Mouse (Mus musculus) c-Kit-positive CD71-negative TER-119-negative erythroid progenitor cells, embryonic 14.5 days (primary cell): Measurements from ENCODE around the gene 9130019O22Rik.
"Not testable (repeated sequence)": the region's sequence is repeated elsewhere in the genome, so short reads cannot be mapped to it uniquely, and the experiment has no call there.

ENCODE experiments used
- DNase-seq: peaks from one replicate; pipeline ENCODE4 v3.0.0-alpha.2; 2013; ENCODE audit warnings: low read depth

9130019O22Rik gene

DNA sequence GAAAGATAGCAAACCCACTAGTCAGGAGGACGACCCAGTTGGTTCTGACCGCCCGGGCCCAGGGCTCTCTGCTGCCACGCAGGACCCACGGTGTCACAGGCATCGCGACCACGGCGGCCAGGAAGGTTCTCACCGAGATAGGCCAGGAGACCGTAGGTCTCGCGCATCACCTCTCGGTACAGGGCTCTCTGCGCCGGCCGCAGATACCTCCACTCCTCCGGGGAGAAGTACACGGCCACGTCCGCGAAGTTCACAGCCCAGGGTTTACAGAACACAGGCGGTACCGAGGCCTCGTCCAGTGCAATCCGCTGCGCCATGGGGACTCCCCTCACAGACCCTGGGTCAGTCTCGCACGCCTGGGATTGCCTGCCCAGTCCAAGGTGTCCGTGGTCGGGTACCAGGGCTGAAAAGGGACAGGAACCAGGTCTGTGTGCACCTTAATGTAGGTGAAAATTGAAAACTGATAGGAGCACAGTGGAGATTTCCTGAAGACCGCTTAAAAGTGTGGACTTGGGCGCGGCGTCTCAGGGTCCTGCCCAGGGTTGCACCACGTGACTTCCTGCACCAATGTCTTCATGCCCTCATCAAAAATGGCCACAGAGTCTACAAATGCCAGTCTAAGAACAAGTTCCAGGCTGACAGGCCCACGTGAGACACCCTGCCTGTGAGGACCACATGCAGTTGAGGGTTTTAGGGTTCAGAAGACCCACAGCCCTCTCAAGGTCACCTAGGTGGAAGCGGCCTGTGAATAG is at the start of gene 9130019O22Rik:
9130019O22Rik (minus strand) TSS at position 526 of the 752 bp plus-strand sequence.
- DNase-seq, result peak; percentile 85

DNA sequence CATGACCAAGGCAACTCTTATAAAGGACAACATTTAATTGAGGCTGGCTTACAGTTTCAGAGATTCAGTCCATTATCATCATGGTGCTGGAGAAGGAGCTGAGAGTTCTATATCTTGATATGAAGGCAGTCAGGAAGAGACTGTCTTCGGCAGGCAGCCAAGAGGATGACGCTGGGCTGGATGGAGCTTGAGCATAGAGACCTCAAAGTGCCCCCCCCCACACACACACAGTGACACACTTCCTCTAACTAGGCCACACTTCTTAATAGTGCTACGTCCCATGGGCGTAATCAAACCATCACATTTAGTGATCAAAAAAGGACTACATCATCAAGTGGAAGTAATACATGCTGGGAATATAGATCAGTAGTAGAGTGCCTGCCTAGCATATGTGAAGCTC is 48.2 kb upstream of the 9130019O22Rik start:
- no peak for DNase-seq

GRCm38 (mm10) chr7:127426354-127426753 is 39.4 kb upstream of the 9130019O22Rik start:
- DNase-seq, result no peak

- no peak for DNase-seq
These were observed 38.9 kb upstream of the 9130019O22Rik start for GRCm38 (mm10) chr7:127425911-127426310.

DNA sequence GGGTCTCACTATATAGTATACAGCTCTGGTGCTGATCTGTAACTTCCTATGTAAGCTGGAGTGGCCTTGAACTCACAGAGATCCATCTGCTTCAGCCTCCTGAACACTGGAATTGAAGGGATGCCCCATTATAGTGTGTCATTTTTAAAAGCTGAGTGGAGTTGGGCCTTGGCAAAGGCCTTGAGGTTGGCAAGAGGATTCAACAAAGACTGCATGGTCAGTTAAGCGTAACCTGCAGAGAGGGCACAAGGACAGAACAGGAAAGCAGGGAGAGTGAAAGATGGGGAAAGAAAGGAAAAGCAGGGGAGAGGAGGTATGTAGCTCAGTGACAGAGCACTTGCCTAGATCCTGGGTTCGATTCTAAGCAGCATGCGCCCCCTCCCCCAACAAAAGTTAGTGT is 38.3 kb upstream of the 9130019O22Rik start:
- no peak for DNase-seq

DNA sequence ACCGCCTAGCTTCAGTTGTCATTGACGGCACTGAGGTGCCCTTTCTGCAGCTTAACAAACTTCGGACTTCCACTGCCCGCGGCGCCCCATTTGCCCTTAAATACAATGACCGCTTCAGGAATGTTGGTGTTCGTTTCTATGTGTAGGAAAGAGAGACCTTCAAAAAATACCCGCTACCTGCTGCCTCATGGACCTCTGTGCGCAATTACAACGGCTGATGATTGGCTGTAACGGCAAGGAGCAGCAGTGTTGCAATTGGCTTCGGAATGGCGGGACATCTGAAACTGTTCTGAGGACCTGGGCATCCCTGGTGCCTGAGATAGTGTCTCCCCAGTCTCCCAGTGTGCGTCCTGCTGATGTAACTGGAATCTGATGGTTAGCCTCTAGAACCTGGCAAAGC is 35.3 kb upstream of the 9130019O22Rik start:
- no peak for DNase-seq

DNA sequence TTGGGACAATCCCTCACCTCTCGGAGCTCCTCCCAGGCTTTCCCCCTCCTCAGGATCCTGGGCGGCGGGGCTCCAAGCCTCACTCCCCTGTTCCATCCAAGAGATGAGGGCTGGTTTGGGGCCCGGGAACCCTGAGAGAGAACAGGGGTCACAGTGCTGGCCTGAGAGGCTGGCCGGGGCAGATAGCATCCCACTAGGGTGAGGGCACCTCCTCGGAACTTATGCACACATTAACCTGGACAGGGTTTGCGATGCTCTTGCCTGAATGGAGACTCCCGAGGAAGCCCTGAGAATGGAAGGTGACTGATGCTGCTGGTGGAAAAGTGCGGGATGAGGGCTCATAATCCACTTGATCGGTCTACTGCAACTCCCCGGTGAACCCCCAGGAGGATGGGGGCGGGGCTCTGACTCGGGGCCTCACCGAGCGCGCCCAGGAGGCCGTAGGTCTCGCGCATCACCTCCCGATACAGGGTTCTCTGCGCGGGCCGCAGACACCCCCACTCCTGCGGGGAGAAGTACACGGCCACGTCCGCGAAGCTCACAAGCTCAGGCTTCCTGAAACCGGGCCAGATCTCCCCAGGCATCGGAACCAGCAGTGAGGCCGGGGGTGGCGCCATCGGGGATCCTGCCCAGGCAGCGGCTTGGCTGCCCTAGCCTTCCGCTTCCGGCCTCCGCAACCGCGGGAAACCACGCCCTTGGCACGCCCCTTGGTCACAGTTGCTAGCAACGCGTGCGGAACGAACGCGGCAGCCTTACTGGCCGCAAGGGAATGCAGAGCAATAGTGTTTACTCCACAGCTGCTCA is 34.6 kb upstream of the 9130019O22Rik start, which contains the start of gene Zfp688:
Zfp688 (minus strand) TSS at position 681 of the 804 bp plus-strand sequence.
- DNase-seq, result peak; percentile 88

DNA sequence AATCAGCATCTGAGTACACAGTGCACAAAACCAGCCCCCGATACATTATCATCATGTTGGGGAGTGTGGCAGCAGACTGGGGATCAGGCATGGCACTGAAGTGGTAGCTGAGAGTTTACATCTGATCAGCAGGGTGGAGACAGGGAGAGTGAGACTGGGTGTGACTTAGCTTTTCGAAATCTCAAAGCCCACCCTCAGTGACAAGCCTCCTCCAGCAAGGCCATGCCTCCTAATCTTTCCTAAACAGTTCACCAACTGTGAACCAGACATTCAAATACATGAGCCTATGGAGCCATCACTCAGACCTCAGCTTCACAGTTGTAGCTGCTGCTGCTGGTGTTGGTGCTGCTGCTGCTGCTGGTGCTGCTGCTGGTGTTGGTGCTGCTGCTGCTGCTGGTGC is 24.5 kb upstream of the 9130019O22Rik start:
- DNase-seq, result no peak

GRCm38 (mm10) chr7:127406002-127406987 is 19.3 kb upstream of the 9130019O22Rik start, which contains the start of gene Zfp764:
Gene Zfp764, minus strand, starts transcription at chr7:127406822.
- peak; percentile 87 for DNase-seq

- not testable (repeated sequence) for DNase-seq
These were observed 17.1 kb upstream of the 9130019O22Rik start for GRCm38 (mm10) chr7:127404101-127404500.

GRCm38 (mm10) chr7:127402980-127403379 is 16.0 kb upstream of the 9130019O22Rik start:
- DNase-seq, result no peak

DNA sequence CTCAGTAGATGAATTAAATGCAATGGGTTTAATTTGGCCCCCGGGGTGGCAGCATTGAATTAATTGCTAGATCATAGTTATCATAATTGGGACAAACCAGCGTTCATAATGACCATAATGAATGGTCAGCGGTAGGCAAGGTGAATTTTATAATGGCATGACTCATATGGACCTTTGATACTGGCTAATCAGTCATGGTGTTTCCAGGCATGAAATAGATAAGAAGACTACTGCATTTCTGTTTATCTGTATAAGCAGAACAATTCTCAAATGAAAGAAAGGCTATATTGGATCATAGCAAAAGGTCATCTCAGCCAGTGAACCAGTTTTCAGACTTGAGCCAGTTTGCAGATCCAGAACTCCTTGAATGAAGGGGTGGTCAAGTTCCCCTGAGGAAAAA is 13.4 kb upstream of the 9130019O22Rik start:
- DNase-seq, result no peak

DNA sequence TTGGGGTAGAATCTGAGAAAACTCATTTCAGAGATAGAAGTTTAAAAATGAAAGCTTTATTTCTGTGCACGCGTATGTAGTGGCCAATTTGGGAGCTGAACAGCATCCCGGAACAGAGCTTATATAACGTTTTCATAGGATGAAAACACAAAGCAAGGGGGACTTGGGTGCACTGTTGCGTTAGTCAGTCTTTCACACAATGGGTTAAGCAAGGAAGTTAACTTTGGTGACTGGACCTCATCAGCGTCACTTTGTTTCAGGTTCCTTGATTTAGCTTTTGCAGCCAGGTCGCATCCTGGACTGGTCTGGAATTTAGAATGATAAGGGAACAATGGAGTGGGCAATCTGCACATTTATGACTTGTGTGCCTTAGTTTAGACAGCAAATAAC is 7.0 kb upstream of the 9130019O22Rik start:
- no peak for DNase-seq

- DNase-seq, result peak; percentile 100
These were observed 6.4 kb upstream of the 9130019O22Rik start, which contains the start of gene E430018J23Rik for GRCm38 (mm10) chr7:127393157-127393943. Gene E430018J23Rik, minus strand, starts transcription at chr7:127393629.

DNA sequence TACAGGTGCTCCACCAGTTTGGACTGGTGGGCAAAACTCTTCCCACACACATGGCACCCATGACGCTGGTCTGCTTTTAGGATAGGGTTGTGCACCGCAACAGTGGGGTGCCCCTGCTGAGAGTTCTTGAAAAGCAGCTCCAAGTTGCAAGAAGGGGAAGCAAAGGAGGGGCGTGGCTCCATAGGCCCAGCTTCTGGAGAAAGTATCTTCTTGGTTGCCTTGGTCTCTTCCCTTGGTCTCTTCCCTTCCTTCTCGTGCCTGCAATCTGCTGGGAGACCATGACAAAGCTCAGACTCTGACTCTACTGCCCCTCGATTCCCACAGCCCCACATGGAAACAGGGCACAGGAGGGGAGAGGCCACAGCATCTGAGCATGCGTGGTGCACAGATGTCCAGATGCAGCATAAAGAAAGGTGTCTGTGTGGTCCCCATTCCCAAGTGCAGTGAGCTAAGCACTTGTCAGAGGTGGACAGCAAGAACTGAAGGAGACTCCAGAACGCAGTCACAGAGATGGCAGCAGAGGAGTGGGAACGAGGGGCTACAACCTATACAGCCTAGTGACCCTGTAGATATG is 5.4 kb upstream of the 9130019O22Rik start:
- no peak for DNase-seq

- no peak for DNase-seq
These were observed 4.6 kb upstream of the 9130019O22Rik start for GRCm38 (mm10) chr7:127391538-127391937.

DNA sequence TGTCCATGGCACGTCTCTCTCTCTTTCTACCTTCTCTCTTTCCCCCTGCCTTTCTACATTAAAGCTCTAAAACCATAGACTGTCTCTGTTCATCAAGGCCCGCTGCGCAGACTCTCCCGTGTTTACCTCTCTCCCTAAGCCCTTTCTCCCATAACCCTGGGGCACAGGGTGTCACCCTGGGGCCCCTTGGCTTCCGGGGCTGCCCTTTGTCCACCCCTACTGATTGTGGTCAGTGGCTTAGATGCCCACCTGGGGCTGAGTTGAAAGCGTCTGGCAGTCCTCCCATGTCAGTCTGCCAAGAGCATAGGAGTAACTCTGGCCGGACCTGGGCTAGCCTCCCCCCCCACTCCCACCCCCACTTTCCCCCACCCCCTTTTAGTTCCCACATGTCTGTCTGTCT is 3.3 kb upstream of the 9130019O22Rik start:
- no peak for DNase-seq

GRCm38 (mm10) chr7:127388201-127388600 is 1.2 kb upstream of the 9130019O22Rik start:
- DNase-seq, result not testable (repeated sequence)

DNA sequence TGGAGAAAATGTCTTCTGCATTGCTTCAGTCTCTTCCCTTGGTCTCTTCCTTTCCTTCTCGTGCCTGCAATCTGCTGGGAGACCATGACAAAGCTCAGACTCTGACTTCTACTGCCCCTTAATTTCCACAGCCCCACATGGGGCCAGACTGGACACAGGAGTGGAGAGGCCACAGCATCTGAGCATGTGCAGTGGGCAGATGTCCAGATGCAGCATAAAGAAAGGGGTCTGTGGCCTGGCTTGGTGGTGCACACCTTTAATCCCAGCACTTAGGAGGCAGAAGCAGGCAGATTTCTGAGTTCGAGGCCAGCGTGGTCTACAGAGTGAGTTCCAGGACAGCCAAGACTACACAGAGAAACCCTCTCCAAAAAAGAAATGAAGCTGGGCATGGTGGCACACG is 1.4 kb downstream of the 9130019O22Rik start:
- not testable (repeated sequence) for DNase-seq

GRCm38 (mm10) chr7:127378310-127378921 is 8.6 kb downstream of the 9130019O22Rik start:
- DNase-seq, result no peak
